Mouse (Mus musculus) ovary, postnatal 14 days (tissue): ENCODE measurements at regions not wholly inside any gene's neighbourhood (a gene's known extent, or its start where the extent isn't known, plus 50 kb on each side); places are given as distances from the start of the nearest gene placed in this dataset.

Source experiments
- DNase-seq: peaks from one replicate; pipeline ENCODE4 v3.0.0; 2022; ENCODE audit warnings: low spot score

- no peak for DNase-seq
These were observed 720.0 kb downstream of the Tns3 start for GRCm38 (mm10) chr11:7944373-7944772.

- no peak for DNase-seq
These were observed 719.9 kb upstream of the Igfbp3 start for GRCm38 (mm10) chr11:7933611-7934010.

GRCm38 (mm10) chr11:7932638-7933037 is 718.9 kb upstream of the Igfbp3 start:
- DNase-seq: no peak

- no peak for DNase-seq
These were observed 717.5 kb upstream of the Igfbp3 start for GRCm38 (mm10) chr11:7931064-7931797.

- DNase-seq: no peak
These were observed 714.0 kb upstream of the Igfbp3 start for GRCm38 (mm10) chr11:7927676-7928075.

- no peak for DNase-seq
These were observed 698.3 kb upstream of the Igfbp3 start for GRCm38 (mm10) chr11:7912036-7912435.

GRCm38 (mm10) chr11:7900266-7900665 is 686.5 kb upstream of the Igfbp3 start:
- no peak for DNase-seq

GRCm38 (mm10) chr11:7898204-7898603 is 684.5 kb upstream of the Igfbp3 start:
- DNase-seq: no peak

- no peak for DNase-seq
These were observed 666.8 kb upstream of the Igfbp3 start for GRCm38 (mm10) chr11:7880506-7880905.

- no peak for DNase-seq
These were observed 650.4 kb upstream of the Igfbp3 start for GRCm38 (mm10) chr11:7864116-7864515.

- DNase-seq: no peak
These were observed 650.0 kb upstream of the Igfbp3 start for GRCm38 (mm10) chr11:7863711-7864110.

GRCm38 (mm10) chr11:7862547-7862946 is 648.8 kb upstream of the Igfbp3 start:
- DNase-seq: no peak

- DNase-seq: no peak
These were observed 638.9 kb upstream of the Igfbp3 start for GRCm38 (mm10) chr11:7852612-7853011.

GRCm38 (mm10) chr11:7838311-7839237 is 624.9 kb upstream of the Igfbp3 start:
- DNase-seq: no peak

GRCm38 (mm10) chr11:7837486-7837885 is 623.8 kb upstream of the Igfbp3 start:
- no peak for DNase-seq

- DNase-seq: no peak
These were observed 620.4 kb upstream of the Igfbp3 start for GRCm38 (mm10) chr11:7834151-7834550.

- no peak for DNase-seq
These were observed 618.7 kb upstream of the Igfbp3 start for GRCm38 (mm10) chr11:7832376-7832775.

- DNase-seq: no peak
These were observed 616.0 kb upstream of the Igfbp3 start for GRCm38 (mm10) chr11:7829770-7830169.

GRCm38 (mm10) chr11:7828001-7828400 is 614.3 kb upstream of the Igfbp3 start:
- no peak for DNase-seq

- no peak for DNase-seq
These were observed 613.7 kb upstream of the Igfbp3 start for GRCm38 (mm10) chr11:7827402-7827801.

GRCm38 (mm10) chr11:7815750-7816149 is 602.0 kb upstream of the Igfbp3 start:
- DNase-seq: no peak

- no peak for DNase-seq
These were observed 600.8 kb upstream of the Igfbp3 start for GRCm38 (mm10) chr11:7814556-7814955.

GRCm38 (mm10) chr11:7812436-7812835 is 598.7 kb upstream of the Igfbp3 start:
- DNase-seq: no peak
